Mouse (Mus musculus) cortical plate, adult 2 months (tissue): ENCODE data around the gene BC034090.

Source experiments
- CTCF ChIP-seq: fragments of 200-500 bp; IDR thresholded peaks from 2 replicates; pipeline ENCODE4 v1.5.1; 2011; ENCODE audit warnings: mild to moderate bottlenecking, control low read depth, low read length; ENCODE audit not compliant: insufficient read depth; ENCODE audit errors: extremely low read depth
- POLR2A ChIP-seq: fragments of 200-500 bp; IDR thresholded peaks from 2 replicates; pipeline ENCODE4 v1.6.1; 2011; ENCODE audit warnings: mild to moderate bottlenecking, low read length, control low read depth; ENCODE audit not compliant: insufficient read depth; ENCODE audit errors: extremely low read depth

DNA sequence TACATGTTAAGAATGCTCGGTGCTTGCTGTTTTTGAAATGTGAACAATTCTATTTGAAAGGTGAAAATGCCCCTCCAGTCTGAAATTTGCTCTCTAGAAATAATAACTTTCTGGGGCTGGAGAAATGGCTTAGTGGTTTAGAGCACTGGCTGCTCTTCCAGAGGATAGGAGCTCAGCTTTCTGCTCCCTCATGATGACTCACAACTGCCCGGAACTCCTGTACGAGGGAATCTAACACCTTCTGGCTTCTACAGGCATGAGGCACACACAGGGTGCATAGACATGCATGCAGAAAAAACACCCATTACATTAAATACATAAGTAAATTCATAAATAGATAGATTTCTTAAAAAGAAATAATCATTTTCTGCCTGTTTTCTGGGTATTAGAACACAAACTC, 60.1 kb downstream of the BC034090 start:
- TF ChIP-seq CTCF = no peak
- no peak for TF ChIP-seq POLR2A
